Mouse (Mus musculus): Measurements from ENCODE around the gene Esrrg.

Gene Esrrg

GRCm38 (mm10) chr1:187770234-187770633 is 161.6 kb downstream of the Esrrg start:
- no peak for DNase-seq (ENCODE audit: low spot score in 2 of 2)

GRCm38 (mm10) chr1:187771067-187771466 is 162.5 kb downstream of the Esrrg start:
- DNase-seq (ENCODE audit: low spot score in 2 of 2): no peak

- DNase-seq (ENCODE audit: low spot score in 2 of 2): no peak
Measured at GRCm38 (mm10) chr1:187779589-187780178, 171.1 kb downstream of the Esrrg start.

- DNase-seq (ENCODE audit: low spot score in 2 of 2): no peak
Measured at GRCm38 (mm10) chr1:187785226-187785625, 176.6 kb downstream of the Esrrg start.

- DNase-seq (ENCODE audit: low spot score in 2 of 2): no peak
Measured at GRCm38 (mm10) chr1:187787055-187788016, 178.7 kb downstream of the Esrrg start.

- no peak for DNase-seq (ENCODE audit: low spot score in 2 of 2)
Measured at GRCm38 (mm10) chr1:187794240-187794930, 185.8 kb downstream of the Esrrg start.

- no peak for DNase-seq (ENCODE audit: low spot score in 2 of 2)
Measured at GRCm38 (mm10) chr1:187795551-187795950, 187.0 kb downstream of the Esrrg start.

GRCm38 (mm10) chr1:187799300-187799699 is 190.7 kb downstream of the Esrrg start:
- DNase-seq (ENCODE audit: low spot score in 2 of 2): no peak

GRCm38 (mm10) chr1:187800761-187801160 is 192.2 kb downstream of the Esrrg start:
- DNase-seq (ENCODE audit: low spot score in 2 of 2): no peak

- no peak for DNase-seq (ENCODE audit: low spot score in 2 of 2)
Measured at GRCm38 (mm10) chr1:187803566-187803965, 195.0 kb downstream of the Esrrg start.

GRCm38 (mm10) chr1:187803997-187804396 is 195.4 kb downstream of the Esrrg start:
- DNase-seq (ENCODE audit: low spot score in 2 of 2): no peak

- DNase-seq (ENCODE audit: low spot score in 2 of 2): no peak
Measured at GRCm38 (mm10) chr1:187805001-187805400, 196.4 kb downstream of the Esrrg start.

- no peak for DNase-seq (ENCODE audit: low spot score in 2 of 2)
Measured at GRCm38 (mm10) chr1:187807477-187808390, 199.1 kb downstream of the Esrrg start.

GRCm38 (mm10) chr1:187808391-187808922 is 199.9 kb downstream of the Esrrg start:
- DNase-seq (ENCODE audit: low spot score in 2 of 2): no peak

- no peak for DNase-seq (ENCODE audit: low spot score in 2 of 2)
Measured at GRCm38 (mm10) chr1:187809546-187809945, 201.0 kb downstream of the Esrrg start.

- no peak for DNase-seq (ENCODE audit: low spot score in 2 of 2)
Measured at GRCm38 (mm10) chr1:187819406-187819805, 210.8 kb downstream of the Esrrg start.

- no peak for DNase-seq (ENCODE audit: low spot score in 2 of 2)
Measured at GRCm38 (mm10) chr1:187821368-187821811, 212.8 kb downstream of the Esrrg start.

GRCm38 (mm10) chr1:187823351-187823750 is 214.8 kb downstream of the Esrrg start:
- DNase-seq (ENCODE audit: low spot score in 2 of 2): no peak

- no peak for DNase-seq (ENCODE audit: low spot score in 2 of 2)
Measured at GRCm38 (mm10) chr1:187825421-187826097, 217.0 kb downstream of the Esrrg start.

GRCm38 (mm10) chr1:187826140-187826539 is 217.5 kb downstream of the Esrrg start:
- DNase-seq (ENCODE audit: low spot score in 2 of 2): no peak

Measured in frontal cortex, postnatal 10 days (tissue).